Mouse (Mus musculus): ENCODE measurements at regions not wholly inside any gene's neighbourhood (a gene's known extent, or its start where the extent isn't known, plus 50 kb on each side); places are given as distances from the start of the nearest gene placed in this dataset.

DNA sequence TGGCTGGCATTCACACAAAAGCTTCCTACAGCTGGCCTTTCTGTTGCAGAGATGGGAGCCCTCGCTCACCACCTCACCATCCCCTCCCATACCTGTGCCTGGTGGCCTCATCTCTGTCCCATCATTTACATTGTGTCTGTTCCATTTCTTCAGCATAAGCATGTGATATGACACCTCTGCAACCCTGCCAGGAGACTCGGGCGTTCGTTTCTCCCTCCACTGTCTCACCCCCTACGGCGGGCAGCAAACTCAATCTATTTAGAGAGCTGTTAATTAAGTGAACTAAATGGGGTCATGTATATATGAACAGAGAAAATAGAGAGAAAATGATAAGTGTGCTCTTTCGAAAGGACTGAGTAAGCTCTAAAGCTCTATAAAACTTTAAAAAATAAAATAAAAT is 106.0 kb downstream of the Elovl4 start:
- no peaks in the 10 kb centered on the region for H3K79me2 ChIP-seq (ENCODE audit: control insufficient read depth, insufficient read depth, low read length, poor library complexity)
- no peaks in the 10 kb centered on the region for H3K9me3 ChIP-seq (replicated peaks; ENCODE audit: insufficient read depth, low read length)
- H3K36me3 ChIP-seq (ENCODE audit: control insufficient read depth in 1 of 2, insufficient read depth in 2 of 2, low read length in 2 of 2): no peaks in the 10 kb centered on the region
- TF ChIP-seq TAL1 (IDR thresholded peaks at IDR 0.05; ENCODE audit: low read length) (no peak), CHD2 (IDR thresholded peaks at IDR 0.05; ENCODE audit: low read length) (no peak)
- no peak for DNase-seq (ENCODE audit: low read depth, low spot score)
- H3K4me1 ChIP-seq (ENCODE audit: control insufficient read depth in 1 of 2, insufficient read depth in 2 of 2, low read length in 2 of 2): no peaks in the 10 kb centered on the region
- H3K4me3 ChIP-seq (ENCODE audit: control insufficient read depth in 1 of 2, insufficient read depth in 1 of 2, low read depth in 2 of 2, low read length in 2 of 2): no peak overlapping the region
- H3K27me3 ChIP-seq (ENCODE audit: control insufficient read depth in 1 of 2, insufficient read depth in 2 of 2, low read length in 2 of 2): no peaks in the 10 kb centered on the region
- H3K9ac ChIP-seq (ENCODE audit: control insufficient read depth, low read depth, low read length, poor library complexity, severe bottlenecking): no peak overlapping the region
- no peak overlapping the region for H3K27ac ChIP-seq (ENCODE audit: control insufficient read depth, low read depth, low read length)

DNA sequence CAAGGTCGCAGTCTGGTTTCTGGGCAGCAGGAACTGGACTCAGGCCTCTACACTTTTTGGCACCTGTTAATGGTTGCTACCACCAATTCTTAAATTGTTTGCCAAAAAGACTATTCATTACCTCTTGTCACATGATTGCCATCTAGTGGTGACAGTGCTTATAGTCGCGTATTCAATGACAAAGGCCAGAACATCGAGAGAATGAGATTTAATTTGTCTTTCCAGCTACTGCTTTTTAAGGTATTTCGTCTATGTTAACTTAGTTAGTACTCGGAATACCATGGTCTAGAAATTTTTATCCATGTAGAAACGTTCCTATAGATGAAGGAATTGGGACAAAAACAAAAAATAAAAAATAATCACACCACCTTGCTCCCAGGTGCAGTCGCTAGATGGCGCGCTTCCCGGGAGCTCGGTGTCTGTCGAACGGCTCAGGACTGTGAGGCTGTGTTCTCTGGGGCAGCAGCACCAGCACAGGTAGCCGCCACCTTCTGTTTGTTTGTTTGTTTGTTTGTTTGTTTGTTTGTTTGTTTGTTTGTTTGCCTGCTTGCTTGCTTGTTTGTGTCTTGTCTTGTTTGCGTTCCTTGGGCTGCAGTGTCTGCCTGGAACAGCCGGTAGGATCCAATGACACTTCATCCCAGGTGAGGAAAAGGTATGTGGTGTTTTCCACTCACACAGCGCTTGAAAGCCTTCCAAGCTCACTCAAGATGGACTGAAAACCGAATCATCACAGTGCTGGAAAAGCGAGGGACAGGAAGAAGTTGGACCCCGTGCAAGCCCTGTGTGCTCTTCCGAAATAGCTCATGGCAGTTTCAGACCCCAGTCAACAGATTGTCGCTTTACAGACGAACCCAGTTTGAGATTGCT is 114.5 kb downstream of the Elovl4 start:
- H3K9me3 ChIP-seq (replicated peaks; ENCODE audit: insufficient read depth, low read length): no peaks in the 10 kb centered on the region
- peak; percentile 40 for TF ChIP-seq RAD21 (IDR thresholded peaks at IDR 0.05; ENCODE audit: low read depth, low read length)
- no peak for TF ChIP-seq ETS1 (IDR thresholded peaks at IDR 0.05; ENCODE audit: low read depth, low read length)
- TF ChIP-seq GATA1 (IDR thresholded peaks at IDR 0.05; ENCODE audit: low read depth, low read length): no peak
- TF ChIP-seq SMC3 (IDR thresholded peaks at IDR 0.05; ENCODE audit: low read depth, low read length): peak; percentile 30
- TF ChIP-seq SIN3A (IDR thresholded peaks at IDR 0.05; ENCODE audit: low read length): no peak
- peak; percentile 68 to 89 (median 74) for TF ChIP-seq CTCF (IDR thresholded peaks at IDR 0.05 in 2 of 3, conservative IDR thresholded peaks at IDR 0.05 in 1 of 3; ENCODE audit: control insufficient read depth in 1 of 3, insufficient read depth in 1 of 3, low read depth in 2 of 3, low read length in 3 of 3, poor library complexity in 1 of 3, severe bottlenecking in 1 of 3)
- H3K9ac ChIP-seq (ENCODE audit: control insufficient read depth, low read depth, low read length, poor library complexity, severe bottlenecking): no peak overlapping the region
- no peaks in the 10 kb centered on the region for H3K36me3 ChIP-seq (ENCODE audit: control insufficient read depth in 1 of 2, insufficient read depth in 2 of 2, low read length in 2 of 2)
- H3K4me1 ChIP-seq (ENCODE audit: control insufficient read depth in 1 of 2, insufficient read depth in 2 of 2, low read length in 2 of 2): no peaks in the 10 kb centered on the region
- no peaks in the 10 kb centered on the region for H3K27me3 ChIP-seq (ENCODE audit: control insufficient read depth in 1 of 2, insufficient read depth in 2 of 2, low read length in 2 of 2)
- no peak overlapping the region for H3K4me3 ChIP-seq (ENCODE audit: control insufficient read depth in 1 of 2, insufficient read depth in 1 of 2, low read depth in 2 of 2, low read length in 2 of 2)
- DNase-seq (ENCODE audit: low read depth, low spot score): peak; percentile 77
- no peaks in the 10 kb centered on the region for H3K79me2 ChIP-seq (ENCODE audit: control insufficient read depth, insufficient read depth, low read length, poor library complexity)
- H3K27ac ChIP-seq (ENCODE audit: control insufficient read depth, low read depth, low read length): no peak overlapping the region

Measured in MEL (cell line).